Mouse (Mus musculus) stomach, postnatal 0 days (tissue): ENCODE results near the gene Spg11.

Experiments
- CTCF ChIP-seq: IDR thresholded peaks from 2 replicates; pipeline ENCODE4 v1.5.1; 2016; ENCODE audit warnings: antibody characterized with exemption, low read depth, mild to moderate bottlenecking, moderate library complexity
- EP300 ChIP-seq: optimal IDR thresholded peaks from 2 replicates; pipeline ENCODE3; 2016; ENCODE audit warnings: antibody characterized with exemption

GRCm38 (mm10) chr2:122081728-122082456 is 36.3 kb downstream of the Spg11 start:
- TF ChIP-seq CTCF (no peak), EP300 (no peak)
